Mouse (Mus musculus) lung, adult 10 weeks (tissue): Measurements from ENCODE around the gene Gm8005. TPM values are rescaled to one million over a fixed set of nuclear protein-coding genes. Genes with fewer than 3 reads are reported as not detected.

Source experiments
- polyA plus RNA-seq: library from polyadenylated mRNA; stranded (reverse); fragments of 350-450 nt; fragmentation: Illumina TruSeq; extraction: RNeasy Lipid Tissue Mini Kit (QIAGEN cat#74804); gene quantifications from one replicate; pipeline ENCODE4 v1.2.3, GENCODE M21; 2014; ENCODE audit warnings: low read depth, low replicate concordance; ENCODE audit not compliant: insufficient read depth

The Gm8005 gene
- not detected for polyA plus RNA-seq

DNA sequence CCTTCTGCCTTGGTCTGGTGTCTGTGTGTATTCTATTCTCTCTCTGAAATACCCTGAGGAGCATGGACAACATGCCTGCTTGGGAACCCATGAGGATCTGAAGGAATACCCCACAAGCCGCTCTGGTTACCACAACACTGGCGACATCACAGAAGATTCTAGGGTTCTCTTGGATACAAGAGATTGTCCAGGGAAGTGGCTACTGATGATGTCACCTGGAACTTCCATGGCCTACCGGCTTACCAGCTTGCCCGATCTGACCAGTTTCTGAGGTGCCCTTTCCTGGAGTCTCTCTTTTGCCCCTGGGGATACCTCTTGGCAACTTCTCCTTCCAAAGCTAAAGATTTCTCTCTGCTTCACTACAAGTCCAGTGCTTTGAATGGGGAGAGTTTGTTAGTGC, at the start of gene Gm8005:
TSS of gene Gm8005 (minus strand) at position 101 of the 400 bp plus-strand sequence.

GRCm38 (mm10) chr14:42463581-42463980, 24.1 kb upstream of the Gm8005 start, which contains the start of gene Gm8011:
Gene Gm8011, plus strand, starts transcription at chr14:42463881.

Other genes with a start within 250 kb of the Gm8005 start
- gene Gm3573, start 248.9 kb downstream of the Gm8005 start, polyA plus RNA-seq, result not detected
- gene Gm17026, start 179.6 kb downstream of the Gm8005 start, polyA plus RNA-seq, result not detected
- not detected for gene Gm9611, start 142.3 kb downstream of the Gm8005 start, polyA plus RNA-seq
- not detected for gene Gm7995, start 129.5 kb downstream of the Gm8005 start, polyA plus RNA-seq
- gene Gm8011, start 24.2 kb upstream of the Gm8005 start, polyA plus RNA-seq, result not detected
- not detected for gene Gm8020, start 62.7 kb upstream of the Gm8005 start, polyA plus RNA-seq
- not detected for gene Gm8024, start 84.6 kb upstream of the Gm8005 start, polyA plus RNA-seq
- gene Gm17124, start 160.2 kb upstream of the Gm8005 start, polyA plus RNA-seq, result not detected
- not detected for gene Gm3633, start 202.2 kb upstream of the Gm8005 start, polyA plus RNA-seq
- gene Gm10378, start 216.3 kb upstream of the Gm8005 start, polyA plus RNA-seq, result not detected